Mouse (Mus musculus) stomach, embryonic 14.5 days (tissue): ENCODE results near the gene Cox17. TPM values are rescaled to one million over a fixed set of nuclear protein-coding genes. Genes with fewer than 3 reads are reported as not detected.

ENCODE experiments used
- ATAC-seq: fragments of 200-750 bp; cut with Nextera tagmentation; 2 replicates; pipeline ENCODE4 v1.8.0; 2017; ENCODE audit warnings: low read depth, moderate TSS enrichment; ENCODE audit not compliant: insufficient number of reproducible peaks, insufficient read depth, low FRiP score
- H3K27ac ChIP-seq: fragments of 300-500 bp; sonication (generic); 2 replicates; pipeline ENCODE4 v1.5.1; 2014; ENCODE audit warnings: mild to moderate bottlenecking, low read length, moderate library complexity, mixed read lengths
- H3K27me3 ChIP-seq: fragments of 300-500 bp; sonication (generic); 2 replicates; pipeline ENCODE4 v1.6.1; 2014; ENCODE audit warnings: low read length, control low read depth, mixed read lengths; ENCODE audit not compliant: control insufficient read depth, insufficient read depth
- H3K36me3 ChIP-seq: fragments of 300-500 bp; sonication (generic); 2 replicates; pipeline ENCODE4 v1.6.1; 2014; ENCODE audit warnings: mild to moderate bottlenecking, control low read depth, low read length, moderate library complexity, mixed read lengths; ENCODE audit not compliant: control insufficient read depth, insufficient read depth
- H3K4me1 ChIP-seq: fragments of 300-500 bp; sonication (generic); 2 replicates; pipeline ENCODE4 v1.6.1; 2014; ENCODE audit warnings: low read length, control low read depth, mixed read lengths; ENCODE audit not compliant: control insufficient read depth, insufficient read depth
- H3K4me2 ChIP-seq: fragments of 300-500 bp; sonication (generic); replicated peaks from 2 replicates; pipeline ENCODE4 v1.6.1; 2014; ENCODE audit warnings: low read depth, low read length, control low read depth
- H3K4me3 ChIP-seq: fragments of 300-500 bp; sonication (generic); 2 replicates; pipeline ENCODE4 v1.5.1; 2014; ENCODE audit warnings: low read depth, low read length, control low read depth
- H3K9ac ChIP-seq: fragments of 300-500 bp; sonication (generic); replicated peaks from 2 replicates; pipeline ENCODE4 v1.6.1; 2014; ENCODE audit warnings: low read depth, mild to moderate bottlenecking, control low read depth, low read length, moderate library complexity, mixed read lengths
- H3K9me3 ChIP-seq: fragments of 300-500 bp; sonication (generic); 2 replicates; pipeline ENCODE4 v1.6.1; 2016; ENCODE audit warnings: low read depth, low read length, control low read depth; ENCODE audit not compliant: control insufficient read depth
- WGBS: fragments of 180-500 bp; shearing (Covaris S2); extraction: QIAGEN DNeasy Blood & Tissue Kit; methylation state at CpG from one replicate; pipeline ENCODE4 v1.1.7; 2014; 5-methylcytosine and 5-hydroxymethylcytosine counted together
- polyA plus RNA-seq: library from polyadenylated mRNA; unstranded; fragments of >200 nt; fragmentation: Nextera tagmentation; extraction: Ambion mirVana; gene quantifications from 2 replicates; pipeline ENCODE4 v1.2.1, GENCODE M21; 2014

Gene Cox17
- polyA plus RNA-seq, 1 experiment from 2014 or later, result 147 TPM

- WGBS, result 52% methylated on average over 8 of the region's 8 CpGs
- Histone ChIP-seq H3K27ac (no peak overlapping the region; the same call in 1 of the 2 replicates), H3K9ac (no peak overlapping the region), H3K9me3 (no peaks in the 10 kb centered on the region), H3K4me3 (peak overlapping the region; percentile 18), H3K4me2 (peak overlapping the region; percentile 40), H3K4me1 (no peaks in the 10 kb centered on the region; the same call in 1 of the 2 replicates), H3K27me3 (no peaks in the 10 kb centered on the region), H3K36me3 (no peaks in the 10 kb centered on the region)
- no peak for ATAC-seq
These were observed 30.1 kb downstream of the Cox17 start for GRCm38 (mm10) chr16:38376841-38377249.

DNA sequence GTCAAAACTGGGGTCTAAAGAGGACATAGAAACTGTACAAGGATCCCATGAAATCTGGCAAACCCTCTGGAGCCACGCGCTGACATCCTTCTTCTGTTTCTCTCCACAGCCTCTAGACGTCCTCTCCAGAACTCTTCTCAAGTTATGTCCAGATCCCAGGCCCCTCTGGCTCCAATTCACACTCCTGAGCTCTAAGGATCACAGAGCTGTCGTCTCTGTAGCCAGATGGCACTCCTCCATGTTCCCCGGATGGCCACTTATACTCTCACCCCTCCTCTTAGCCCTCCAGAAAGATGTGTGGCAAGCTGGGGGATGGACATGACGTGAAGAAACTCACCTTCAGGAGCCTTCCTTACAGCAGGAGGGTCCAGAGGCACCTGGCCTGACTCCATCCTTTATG is 30.8 kb downstream of the Cox17 start:
- H3K27ac ChIP-seq, result no peak overlapping the region
- no peak for ATAC-seq

GRCm38 (mm10) chr16:38378591-38378990 is 31.8 kb downstream of the Cox17 start:
- WGBS, result 82% methylated on average over 6 of the region's 6 CpGs
- H3K4me3 ChIP-seq, result no peak overlapping the region
- 0 out of 2 replicates have a peak, but pooled peaks have one; percentile 26 for ATAC-seq
- H3K27ac ChIP-seq, result no peak overlapping the region
- no peaks in the 10 kb centered on the region; the same call in 1 of the 2 replicates for H3K4me1 ChIP-seq
- H3K27me3 ChIP-seq, result no peaks in the 10 kb centered on the region
- H3K9ac ChIP-seq, result no peak overlapping the region
- H3K36me3 ChIP-seq, result no peaks in the 10 kb centered on the region
- H3K9me3 ChIP-seq, result no peaks in the 10 kb centered on the region
- H3K4me2 ChIP-seq, result no peak overlapping the region

More for the DNA sequence above, 30.8 kb downstream of the Cox17 start:
- Histone ChIP-seq H3K4me3 (no peak overlapping the region), H3K9ac (no peak overlapping the region), H3K4me1 (no peaks in the 10 kb centered on the region; the same call in 1 of the 2 replicates), H3K36me3 (no peaks in the 10 kb centered on the region), H3K9me3 (no peaks in the 10 kb centered on the region), H3K27me3 (no peaks in the 10 kb centered on the region), H3K4me2 (no peak overlapping the region)
- 78% methylated on average over 6 of the region's 6 CpGs for WGBS

GRCm38 (mm10) chr16:38379088-38379487 is 32.3 kb downstream of the Cox17 start:
- H3K36me3 ChIP-seq, result no peaks in the 10 kb centered on the region
- H3K4me3 ChIP-seq, result no peak overlapping the region
- H3K9ac ChIP-seq, result no peak overlapping the region
- H3K27me3 ChIP-seq, result no peaks in the 10 kb centered on the region
- no peak overlapping the region for H3K4me2 ChIP-seq
- no peaks in the 10 kb centered on the region; the same call in 1 of the 2 replicates for H3K4me1 ChIP-seq
- no peak for ATAC-seq
- 28% methylated on average over 6 of the region's 6 CpGs for WGBS
- no peaks in the 10 kb centered on the region for H3K9me3 ChIP-seq
- H3K27ac ChIP-seq, result no peak overlapping the region

GRCm38 (mm10) chr16:38379493-38379892 is 32.7 kb downstream of the Cox17 start:
- 39% methylated on average over 3 of the region's 3 CpGs for WGBS
- ATAC-seq, result no peak
- H3K27me3 ChIP-seq, result no peaks in the 10 kb centered on the region

GRCm38 (mm10) chr16:38379926-38380325 is 33.1 kb downstream of the Cox17 start:
- no peak overlapping the region for H3K27ac ChIP-seq
- no peaks in the 10 kb centered on the region for H3K9me3 ChIP-seq
- H3K9ac ChIP-seq, result no peak overlapping the region
- no peak for ATAC-seq
- no peaks in the 10 kb centered on the region for H3K27me3 ChIP-seq
- H3K4me3 ChIP-seq, result no peak overlapping the region
- WGBS, result 89% methylated on average over 3 of the region's 3 CpGs
- no peaks in the 10 kb centered on the region; the same call in 1 of the 2 replicates for H3K4me1 ChIP-seq
- no peak overlapping the region for H3K4me2 ChIP-seq
- no peaks in the 10 kb centered on the region for H3K36me3 ChIP-seq

More at GRCm38 (mm10) chr16:38379493-38379892, 32.7 kb downstream of the Cox17 start:
- Histone ChIP-seq H3K9ac (no peak overlapping the region), H3K27ac (no peak overlapping the region), H3K4me2 (no peak overlapping the region), H3K4me3 (no peak overlapping the region), H3K36me3 (no peaks in the 10 kb centered on the region), H3K4me1 (no peaks in the 10 kb centered on the region; the same call in 1 of the 2 replicates), H3K9me3 (no peaks in the 10 kb centered on the region)

GRCm38 (mm10) chr16:38383683-38384082 is 36.9 kb downstream of the Cox17 start:
- 77% methylated on average over 2 of the region's 2 CpGs for WGBS
- H3K9me3 ChIP-seq, result no peaks in the 10 kb centered on the region
- no peak overlapping the region for H3K27ac ChIP-seq
- no peak overlapping the region for H3K4me2 ChIP-seq
- H3K27me3 ChIP-seq, result no peaks in the 10 kb centered on the region
- no peak for ATAC-seq
- H3K4me3 ChIP-seq, result no peak overlapping the region
- H3K4me1 ChIP-seq, result no peaks in the 10 kb centered on the region
- H3K36me3 ChIP-seq, result no peaks in the 10 kb centered on the region
- H3K9ac ChIP-seq, result no peak overlapping the region

- H3K4me1 ChIP-seq, result no peaks in the 10 kb centered on the region
- 88% methylated on average over 6 of the region's 6 CpGs for WGBS
- no peak overlapping the region for H3K4me3 ChIP-seq
- no peak overlapping the region for H3K27ac ChIP-seq
- no peak overlapping the region for H3K9ac ChIP-seq
- no peaks in the 10 kb centered on the region for H3K27me3 ChIP-seq
- ATAC-seq, result no peak
- H3K9me3 ChIP-seq, result no peaks in the 10 kb centered on the region
- no peaks in the 10 kb centered on the region for H3K36me3 ChIP-seq
- no peak overlapping the region for H3K4me2 ChIP-seq
These were observed 38.4 kb downstream of the Cox17 start for GRCm38 (mm10) chr16:38385184-38385634.

DNA sequence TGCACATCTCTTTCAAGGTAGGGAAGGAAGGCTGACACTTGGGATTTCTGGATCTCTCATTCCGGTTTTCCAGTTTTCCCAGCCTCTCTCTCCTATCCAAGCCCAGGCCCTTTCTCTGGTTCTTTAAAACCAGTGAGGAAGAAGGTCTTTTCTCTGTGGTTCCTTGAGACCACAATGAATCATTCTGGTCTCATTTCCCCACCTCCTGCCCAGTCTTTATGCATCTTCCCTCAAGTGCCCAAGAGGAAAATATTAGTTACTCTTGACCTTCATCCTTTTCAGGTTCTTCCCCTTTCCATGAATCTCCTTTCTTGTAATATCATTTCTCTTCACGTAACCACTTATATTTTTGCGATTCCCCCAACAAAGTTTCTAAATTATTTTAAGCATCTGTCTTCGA is 38.9 kb downstream of the Cox17 start:
- no peak for ATAC-seq
- WGBS, result 94% methylated on average over 4 of the region's 4 CpGs
- no peaks in the 10 kb centered on the region for H3K9me3 ChIP-seq

More for the DNA sequence above, 38.9 kb downstream of the Cox17 start:
- H3K36me3 ChIP-seq, result no peaks in the 10 kb centered on the region
- no peaks in the 10 kb centered on the region for H3K4me1 ChIP-seq
- no peak overlapping the region for H3K27ac ChIP-seq
- H3K4me2 ChIP-seq, result no peak overlapping the region
- no peaks in the 10 kb centered on the region for H3K27me3 ChIP-seq
- H3K9ac ChIP-seq, result no peak overlapping the region
- no peak overlapping the region for H3K4me3 ChIP-seq
